Mouse (Mus musculus) cerebellum, adult 11 months (tissue): ENCODE measurements around the gene Olfr790.

Source experiments
- DNase-seq: peaks from one replicate; pipeline ENCODE4 v3.0.0; 2022

Gene Olfr790

GRCm38 (mm10) chr10:129498192-129498591 lies at the start of gene Olfr790:
Gene Olfr790, plus strand, starts transcription at chr10:129498492.
- no peak for DNase-seq

GRCm38 (mm10) chr10:129461562-129461961 lies 36.7 kb upstream of the Olfr790 start, which contains the start of gene Olfr787:
Gene Olfr787, plus strand, starts transcription at chr10:129461862.
- DNase-seq, result no peak

- DNase-seq, result no peak
These were observed 27.6 kb upstream of the Olfr790 start, which contains the start of gene Olfr788 for GRCm38 (mm10) chr10:129470698-129471097. Gene Olfr788, plus strand, starts transcription at chr10:129470998.

- DNase-seq, result no peak
These were observed 25.0 kb upstream of the Olfr790 start for GRCm38 (mm10) chr10:129473256-129473655.

- no peak for DNase-seq
These were observed 24.6 kb upstream of the Olfr790 start for GRCm38 (mm10) chr10:129473723-129474122.

- DNase-seq, result no peak
These were observed 13.8 kb upstream of the Olfr790 start, which contains the start of gene Olfr789 for GRCm38 (mm10) chr10:129484452-129484851. Gene Olfr789, plus strand, starts transcription at chr10:129484752.

GRCm38 (mm10) chr10:129490101-129490500 lies 8.2 kb upstream of the Olfr790 start:
- DNase-seq, result no peak

- DNase-seq, result no peak
These were observed 23.2 kb downstream of the Olfr790 start, which contains the start of gene Olfr791 for GRCm38 (mm10) chr10:129521492-129521891. Gene Olfr791, plus strand, starts transcription at chr10:129521792.

- no peak for DNase-seq
These were observed 40.6 kb downstream of the Olfr790 start, which contains the start of gene Olfr792 for GRCm38 (mm10) chr10:129538862-129539261. Gene Olfr792, plus strand, starts transcription at chr10:129539162.

- no peak for DNase-seq
These were observed 51.1 kb downstream of the Olfr790 start for GRCm38 (mm10) chr10:129549354-129549753.
